Mouse (Mus musculus) MEL (cell line): Measurements from ENCODE around the gene Ccdc97.

ENCODE experiments used
- CTCF ChIP-seq, 3 experiments: IDR thresholded peaks in 2 of 3; conservative IDR thresholded peaks in 1 of 3; 2 replicates each; pipeline ENCODE4 v1.5.1; 2011 to 2012; ENCODE audit warnings: low read length in 3 of 3, low read depth in 2 of 3, mild to moderate bottlenecking in 2 of 3, improper control_type of control experiment in 1 of 3, inconsistent platforms in 1 of 3, mixed read lengths in 1 of 3, moderate library complexity in 1 of 3; ENCODE audit not compliant: control insufficient read depth in 1 of 3, insufficient read depth in 1 of 3, poor library complexity in 1 of 3, severe bottlenecking in 1 of 3
- NELFE ChIP-seq: IDR thresholded peaks from 2 replicates; pipeline ENCODE4 v1.6.1; 2011; ENCODE audit warnings: low read depth, low read length, improper control_type of control experiment
- NRF1 ChIP-seq: IDR thresholded peaks from 2 replicates; pipeline ENCODE4 v1.6.1; 2014; ENCODE audit warnings: low read depth, mild to moderate bottlenecking, inconsistent platforms, low read length, improper control_type of control experiment, moderate library complexity; ENCODE audit not compliant: poor library complexity, insufficient read depth, severe bottlenecking
- ZKSCAN1 ChIP-seq: IDR thresholded peaks from 2 replicates; pipeline ENCODE4 v1.6.1; 2012; ENCODE audit warnings: low read depth, mild to moderate bottlenecking, inconsistent platforms, low read length, improper control_type of control experiment, moderate library complexity

- TF ChIP-seq CTCF (IDR thresholded peaks at IDR 0.05 in 2 of 3, conservative IDR thresholded peaks at IDR 0.05 in 1 of 3; ENCODE audit: control insufficient read depth in 1 of 3, insufficient read depth in 1 of 3, low read depth in 2 of 3, low read length in 3 of 3, poor library complexity in 1 of 3, severe bottlenecking in 1 of 3), result 0 out of 6 replicates have a peak, but pooled peaks of 1 of the 3 experiments have one; percentile 13
- TF ChIP-seq NRF1, result no peak
- TF ChIP-seq ZKSCAN1, result no peak
- TF ChIP-seq NELFE, result no peak
These were observed 29.9 kb downstream of the Ccdc97 start for GRCm38 (mm10) chr7:25688810-25689586.
